Mouse (Mus musculus): ENCODE measurements around the gene Tspan9. TPM values are rescaled to one million over a fixed set of nuclear protein-coding genes. Genes with fewer than 3 reads are reported as not detected.

The Tspan9 gene
- total and polyA plus RNA-seq, 2 experiments from 2014 or later, result 105 to 332 TPM

- H3K4me1 ChIP-seq (ENCODE audit: control insufficient read depth, insufficient read depth), result peaks cover 41% of the 10 kb centered on the region
- H3K27me3 ChIP-seq (ENCODE audit: control insufficient read depth, insufficient read depth, low read length), result no peaks in the 10 kb centered on the region
- H3K36me3 ChIP-seq (replicated peaks; ENCODE audit: control insufficient read depth, insufficient read depth, low read length), result no peaks in the 10 kb centered on the region
Observed at GRCm38 (mm10) chr6:128095131-128095530, 48.3 kb downstream of the Tspan9 start.

GRCm38 (mm10) chr6:128093856-128094628 lies 49.4 kb downstream of the Tspan9 start:
- ATAC-seq (ENCODE audit: insufficient read depth, low read depth) (no peak), DNase-seq (ENCODE audit: low spot score) (no peak)
- H3K27me3 ChIP-seq (ENCODE audit: control insufficient read depth, insufficient read depth, low read length), result no peaks in the 10 kb centered on the region
- H3K4me3 ChIP-seq (ENCODE audit: low read depth, low read length), result no peak overlapping the region
- H3K4me2 ChIP-seq (ENCODE audit: low read depth, low read length), result no peak overlapping the region
- peak overlapping the region; percentile 31; the same call in 1 of the 2 replicates for H3K9ac ChIP-seq (replicated peaks; ENCODE audit: low read depth, low read length)
- 81% methylated on average over 15 of the region's 15 CpGs for WGBS
- no peaks in the 10 kb centered on the region for H3K36me3 ChIP-seq (replicated peaks; ENCODE audit: control insufficient read depth, insufficient read depth, low read length)
- 0 out of 2 replicates have a peak overlapping the region, but pooled peaks have one; percentile 90 for H3K27ac ChIP-seq (ENCODE audit: low read depth)
- no peaks in the 10 kb centered on the region for H3K9me3 ChIP-seq (replicated peaks; ENCODE audit: control insufficient read depth, low read length)
- H3K4me1 ChIP-seq (ENCODE audit: control insufficient read depth, insufficient read depth), result peaks cover 41% of the 10 kb centered on the region
- no peak for TF ChIP-seq EP300 (IDR thresholded peaks at IDR 0.05; ENCODE audit: low read depth)
- TF ChIP-seq CTCF (IDR thresholded peaks at IDR 0.05; ENCODE audit: low read depth), result no peak

More at GRCm38 (mm10) chr6:128095131-128095530, 48.3 kb downstream of the Tspan9 start:
- no peak for ATAC-seq (ENCODE audit: insufficient read depth, low read depth)
- DNase-seq (ENCODE audit: low spot score), result no peak
- Histone ChIP-seq H3K4me2 (ENCODE audit: low read depth, low read length) (no peak overlapping the region), H3K9me3 (replicated peaks; ENCODE audit: control insufficient read depth, low read length) (no peaks in the 10 kb centered on the region), H3K4me3 (ENCODE audit: low read depth, low read length) (no peak overlapping the region), H3K27ac (ENCODE audit: low read depth) (no peak overlapping the region), H3K9ac (replicated peaks; ENCODE audit: low read depth, low read length) (no peak overlapping the region)
- no peak for TF ChIP-seq EP300 (IDR thresholded peaks at IDR 0.05; ENCODE audit: low read depth)
- no peak for TF ChIP-seq CTCF (IDR thresholded peaks at IDR 0.05; ENCODE audit: low read depth)
- WGBS, result 84% methylated on average over 10 of the region's 10 CpGs

- H3K4me1 ChIP-seq (ENCODE audit: control insufficient read depth, insufficient read depth), result peaks cover 45% of the 10 kb centered on the region
- H3K9me3 ChIP-seq (replicated peaks; ENCODE audit: control insufficient read depth, low read length), result no peaks in the 10 kb centered on the region
- no peak for TF ChIP-seq EP300 (IDR thresholded peaks at IDR 0.05; ENCODE audit: low read depth)
- TF ChIP-seq CTCF (IDR thresholded peaks at IDR 0.05; ENCODE audit: low read depth), result no peak
- ATAC-seq (ENCODE audit: insufficient read depth, low read depth), result peak; percentile 65
- no peaks in the 10 kb centered on the region for H3K27me3 ChIP-seq (ENCODE audit: control insufficient read depth, insufficient read depth, low read length)
- 33% methylated on average over 5 of the region's 5 CpGs for WGBS
- no peak overlapping the region for H3K4me2 ChIP-seq (ENCODE audit: low read depth, low read length)
- no peak overlapping the region for H3K9ac ChIP-seq (replicated peaks; ENCODE audit: low read depth, low read length)
- H3K27ac ChIP-seq (ENCODE audit: low read depth), result peak overlapping the region; percentile 90
- peak; percentile 83 for DNase-seq (ENCODE audit: low spot score)
- H3K36me3 ChIP-seq (replicated peaks; ENCODE audit: control insufficient read depth, insufficient read depth, low read length), result no peaks in the 10 kb centered on the region
- no peak overlapping the region for H3K4me3 ChIP-seq (ENCODE audit: low read depth, low read length)
Observed at GRCm38 (mm10) chr6:128092621-128093020, 50.8 kb downstream of the Tspan9 start.

DNA sequence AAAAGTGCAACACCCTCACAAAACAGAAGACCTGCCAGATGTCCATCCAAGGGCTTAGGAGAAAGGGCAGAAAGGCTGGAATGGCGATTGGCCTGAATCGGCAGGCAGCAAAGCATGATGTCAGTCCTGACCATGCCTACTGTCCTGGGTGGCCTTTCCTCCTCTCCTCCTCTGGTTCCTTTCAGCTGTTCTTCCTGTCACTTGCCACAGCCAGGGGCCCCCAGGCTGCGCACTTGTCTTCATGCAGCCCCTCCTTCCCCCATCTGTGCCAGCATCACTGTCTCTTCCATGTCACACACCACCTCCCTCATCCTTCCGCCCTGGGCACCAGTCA lies 51.6 kb downstream of the Tspan9 start:
- TF ChIP-seq CTCF (IDR thresholded peaks at IDR 0.05; ENCODE audit: low read depth), result no peak
- no peak for TF ChIP-seq EP300 (IDR thresholded peaks at IDR 0.05; ENCODE audit: low read depth)
- DNase-seq (ENCODE audit: low spot score), result no peak
- Histone ChIP-seq H3K9me3 (replicated peaks; ENCODE audit: control insufficient read depth, low read length) (no peaks in the 10 kb centered on the region), H3K4me2 (ENCODE audit: low read depth, low read length) (no peak overlapping the region), H3K4me3 (ENCODE audit: low read depth, low read length) (no peak overlapping the region), H3K27me3 (ENCODE audit: control insufficient read depth, insufficient read depth, low read length) (no peaks in the 10 kb centered on the region), H3K4me1 (ENCODE audit: control insufficient read depth, insufficient read depth) (peaks cover 45% of the 10 kb centered on the region), H3K36me3 (replicated peaks; ENCODE audit: control insufficient read depth, insufficient read depth, low read length) (no peaks in the 10 kb centered on the region), H3K27ac (ENCODE audit: low read depth) (peak overlapping the region; percentile 90), H3K9ac (replicated peaks; ENCODE audit: low read depth, low read length) (no peak overlapping the region)
- 59% methylated on average over 4 of the region's 4 CpGs for WGBS
- ATAC-seq (ENCODE audit: insufficient read depth, low read depth), result no peak

DNA sequence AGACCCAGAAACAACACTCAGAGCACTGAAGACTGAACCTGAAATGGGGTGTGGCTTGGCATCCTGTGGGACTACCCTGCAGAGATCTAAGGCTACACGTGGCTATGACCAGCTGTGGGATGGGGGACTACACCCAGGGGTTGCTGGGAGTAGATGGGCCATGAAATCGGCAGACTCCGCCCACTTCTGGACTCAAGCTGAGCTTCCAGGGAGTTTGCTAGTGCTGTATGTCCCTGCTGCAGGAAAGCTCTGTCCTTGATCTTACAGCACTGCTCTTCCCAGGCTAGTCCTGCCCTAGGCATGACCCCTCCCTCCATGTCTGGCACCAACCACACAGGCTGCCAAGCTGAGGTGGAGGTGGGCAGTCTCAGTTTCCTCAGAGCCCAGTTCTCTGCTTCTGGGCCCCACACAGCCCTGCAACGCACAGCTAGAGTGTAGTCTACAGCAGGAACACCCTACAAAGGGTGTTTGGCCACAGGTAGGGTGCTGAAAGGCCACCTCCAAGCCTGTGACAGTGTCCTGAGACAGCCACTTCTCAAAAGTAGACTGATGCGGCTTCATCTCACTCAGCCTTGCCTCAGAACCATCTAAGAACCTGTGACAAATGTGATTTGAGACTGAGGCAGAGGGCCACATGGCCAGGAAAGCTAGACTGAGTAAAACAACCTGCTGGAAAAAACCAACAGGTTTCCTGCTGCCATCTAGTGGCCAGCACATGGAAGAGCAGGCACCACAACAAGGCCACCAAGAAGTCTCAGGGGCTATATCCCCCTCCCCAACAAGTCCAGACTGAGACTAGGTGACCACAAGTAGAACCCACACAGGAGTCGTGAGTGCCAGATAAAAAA lies 52.2 kb downstream of the Tspan9 start:
- ATAC-seq (ENCODE audit: insufficient read depth, low read depth) (peak; percentile 21; the same call in 1 of the 2 replicates), DNase-seq (ENCODE audit: low spot score) (peak; percentile 72)
- whole genome bisulfite sequencing, result 13% methylated on average over 6 of the region's 6 CpGs
- H3K9me3 ChIP-seq (replicated peaks; ENCODE audit: control insufficient read depth, low read length), result no peaks in the 10 kb centered on the region
- no peaks in the 10 kb centered on the region for H3K27me3 ChIP-seq (ENCODE audit: control insufficient read depth, insufficient read depth, low read length)
- peak overlapping the region; percentile 90 for H3K27ac ChIP-seq (ENCODE audit: low read depth)
- TF ChIP-seq CTCF (IDR thresholded peaks at IDR 0.05; ENCODE audit: low read depth) (peak; percentile 93), EP300 (IDR thresholded peaks at IDR 0.05; ENCODE audit: low read depth) (no peak)
- peaks cover 45% of the 10 kb centered on the region for H3K4me1 ChIP-seq (ENCODE audit: control insufficient read depth, insufficient read depth)
- no peaks in the 10 kb centered on the region for H3K36me3 ChIP-seq (replicated peaks; ENCODE audit: control insufficient read depth, insufficient read depth, low read length)
- no peak overlapping the region for H3K9ac ChIP-seq (replicated peaks; ENCODE audit: low read depth, low read length)
- H3K4me3 ChIP-seq (ENCODE audit: low read depth, low read length), result no peak overlapping the region
- H3K4me2 ChIP-seq (ENCODE audit: low read depth, low read length), result no peak overlapping the region
